ENCODE assay signal across 8 mouse cellular contexts in genomic region chr15:100637661-100638060, GRCm38 (mm10). TPM values are rescaled to one million over a fixed set of nuclear protein-coding genes. Genes with fewer than 3 reads are reported as not detected.
DNase-seq lines count a peak whose midpoint lies in the region; ATAC-seq and TF ChIP-seq lines count a peak whose summit lies in the region.

No protein-coding gene starts in this region.

- no peaks in the 10 kb centered on the region for H3K36me3 ChIP-seq in hindbrain, postnatal 0 days (ENCODE audit: insufficient read depth, low read length)
- H3K36me3 ChIP-seq in hindbrain, embryonic 10.5 days = no peaks in the 10 kb centered on the region
- H3K36me3 ChIP-seq in intestine, postnatal 0 days (ENCODE audit: control insufficient read depth, insufficient read depth) = no peaks in the 10 kb centered on the region
- H3K36me3 ChIP-seq in lung, embryonic 16.5 days (ENCODE audit: control insufficient read depth, insufficient read depth, low read length) = no peaks in the 10 kb centered on the region
- H3K36me3 ChIP-seq in thymus, adult 2 months (ENCODE audit: control insufficient read depth, insufficient read depth, low read length) = peaks cover 24% of the 10 kb centered on the region
- no peaks in the 10 kb centered on the region for H3K36me3 ChIP-seq in forebrain, embryonic 11.5 days (ENCODE audit: control insufficient read depth, insufficient read depth, low read length)

- H3K4me2 ChIP-seq in hindbrain, postnatal 0 days (ENCODE audit: low read depth, low read length) = no peak overlapping the region
- H3K4me2 ChIP-seq in intestine, postnatal 0 days (replicated peaks; ENCODE audit: low read depth) = peak overlapping the region; percentile 91
- H3K4me2 ChIP-seq in lung, embryonic 16.5 days (ENCODE audit: low read depth, low read length) = peak overlapping the region; percentile 91; the same call in 1 of the 2 replicates
- H3K4me2 ChIP-seq in forebrain, embryonic 11.5 days (ENCODE audit: low read depth, low read length, severe bottlenecking) = no peak overlapping the region

- 0 out of 2 replicates have a peak, but pooled peaks cover 3% of the 10 kb centered on the region for H3K4me1 ChIP-seq in hindbrain, postnatal 0 days (ENCODE audit: insufficient read depth, low read length)
- peaks cover 32% of the 10 kb centered on the region for H3K4me1 ChIP-seq in hindbrain, embryonic 10.5 days (replicated peaks)
- H3K4me1 ChIP-seq in intestine, postnatal 0 days (replicated peaks; ENCODE audit: control insufficient read depth, insufficient read depth, low read length) = 0 out of 2 replicates have a peak, but pooled peaks cover 3% of the 10 kb centered on the region
- peaks cover 16% of the 10 kb centered on the region; the same call in 1 of the 2 replicates for H3K4me1 ChIP-seq in lung, embryonic 16.5 days (replicated peaks; ENCODE audit: control insufficient read depth, insufficient read depth, low read length)
- peaks cover 16% of the 10 kb centered on the region for H3K4me1 ChIP-seq in thymus, adult 2 months (replicated peaks; ENCODE audit: control insufficient read depth, insufficient read depth, low read length)
- H3K4me1 ChIP-seq in forebrain, embryonic 11.5 days (replicated peaks; ENCODE audit: control insufficient read depth, insufficient read depth, low read length) = peaks cover 10% of the 10 kb centered on the region; the same call in 1 of the 2 replicates

- H3K4me3 ChIP-seq in hindbrain, postnatal 0 days (ENCODE audit: low read length) = no peak overlapping the region
- H3K4me3 ChIP-seq in hindbrain, embryonic 10.5 days = no peak overlapping the region
- H3K4me3 ChIP-seq in intestine, postnatal 0 days (ENCODE audit: low read depth, low read length) = peak overlapping the region; percentile 75; the same call in 1 of the 2 replicates
- H3K4me3 ChIP-seq in lung, embryonic 16.5 days (ENCODE audit: low read length) = no peak overlapping the region; the same call in 1 of the 2 replicates
- no peak overlapping the region for H3K4me3 ChIP-seq in thymus, adult 2 months (ENCODE audit: control insufficient read depth, insufficient read depth, low read length)
- H3K4me3 ChIP-seq in forebrain, embryonic 11.5 days (ENCODE audit: low read depth, low read length) = no peak overlapping the region

- H3K9ac ChIP-seq in hindbrain, postnatal 0 days (replicated peaks; ENCODE audit: low read length) = no peak overlapping the region
- no peak overlapping the region for H3K9ac ChIP-seq in intestine, postnatal 0 days (ENCODE audit: low read depth, low read length)
- no peak overlapping the region for H3K9ac ChIP-seq in lung, embryonic 16.5 days (ENCODE audit: low read length)
- no peak overlapping the region for H3K9ac ChIP-seq in forebrain, embryonic 11.5 days (ENCODE audit: low read length)

- no peaks in the 10 kb centered on the region for H3K9me3 ChIP-seq in hindbrain, postnatal 0 days (ENCODE audit: low read length)
- no peaks in the 10 kb centered on the region for H3K9me3 ChIP-seq in hindbrain, embryonic 10.5 days
- no peaks in the 10 kb centered on the region for H3K9me3 ChIP-seq in intestine, postnatal 0 days (ENCODE audit: control insufficient read depth)
- no peaks in the 10 kb centered on the region for H3K9me3 ChIP-seq in lung, embryonic 16.5 days (ENCODE audit: control insufficient read depth, low read length)
- H3K9me3 ChIP-seq in forebrain, embryonic 11.5 days (ENCODE audit: control insufficient read depth, low read length) = no peaks in the 10 kb centered on the region

- no peak for TF ChIP-seq POLR2A in thymus, adult 2 months (IDR thresholded peaks at IDR 0.05; ENCODE audit: control insufficient read depth, extremely low read depth, insufficient read depth, low read length, poor library complexity)

- TF ChIP-seq CTCF in hindbrain, postnatal 0 days (IDR thresholded peaks at IDR 0.05; ENCODE audit: low read depth) = peak; percentile 44
- TF ChIP-seq CTCF in intestine, postnatal 0 days (IDR thresholded peaks at IDR 0.05; ENCODE audit: low read depth) = peak; percentile 58
- no peak for TF ChIP-seq CTCF in thymus, adult 2 months (IDR thresholded peaks at IDR 0.05; ENCODE audit: borderline replicate concordance, control insufficient read depth, extremely low read depth, insufficient read depth, low read length, poor library complexity)

- ATAC-seq in hindbrain, postnatal 0 days = no peak
- no peak for ATAC-seq in intestine, postnatal 0 days
- no peak for ATAC-seq in lung, embryonic 16.5 days (ENCODE audit: low read depth)
- no peak for ATAC-seq in erythroblast, adult 5-6 weeks (replicated peaks; ENCODE audit: low FRiP score, poor library complexity, severe bottlenecking)
- no peak for ATAC-seq in forebrain, embryonic 11.5 days (replicated peaks; ENCODE audit: low FRiP score)

- WGBS in hindbrain, postnatal 0 days = 21% methylated on average over 6 of the region's 6 CpGs
- WGBS in hindbrain, embryonic 10.5 days = 16% methylated on average over 6 of the region's 6 CpGs
- WGBS in intestine, postnatal 0 days = 16% methylated on average over 6 of the region's 6 CpGs
- 16% methylated on average over 6 of the region's 6 CpGs for WGBS in lung, embryonic 16.5 days
- 8% methylated on average over 6 of the region's 6 CpGs for WGBS in thymus, adult 2 months
- 22% methylated on average over 6 of the region's 6 CpGs for WGBS in forebrain, embryonic 11.5 days

- peaks cover 41% of the 10 kb centered on the region for H3K27me3 ChIP-seq in hindbrain, postnatal 0 days (ENCODE audit: insufficient read depth, low read length)
- H3K27me3 ChIP-seq in hindbrain, embryonic 10.5 days (ENCODE audit: insufficient read depth, poor library complexity, severe bottlenecking) = peaks cover 71% of the 10 kb centered on the region
- peaks cover 6% of the 10 kb centered on the region; the same call in 1 of the 2 replicates for H3K27me3 ChIP-seq in intestine, postnatal 0 days (replicated peaks; ENCODE audit: control insufficient read depth, insufficient read depth, low read length)
- peaks cover 38% of the 10 kb centered on the region for H3K27me3 ChIP-seq in lung, embryonic 16.5 days (ENCODE audit: control insufficient read depth, insufficient read depth, low read depth, low read length)
- peaks cover 17% of the 10 kb centered on the region for H3K27me3 ChIP-seq in thymus, adult 2 months (ENCODE audit: control insufficient read depth, insufficient read depth, low read length)
- H3K27me3 ChIP-seq in forebrain, embryonic 11.5 days (ENCODE audit: control insufficient read depth, insufficient read depth, low read length) = peaks cover 44% of the 10 kb centered on the region

- no peak overlapping the region for H3K27ac ChIP-seq in hindbrain, postnatal 0 days
- no peak overlapping the region for H3K27ac ChIP-seq in hindbrain, embryonic 10.5 days
- H3K27ac ChIP-seq in intestine, postnatal 0 days (ENCODE audit: low read depth, low read length) = no peak overlapping the region
- H3K27ac ChIP-seq in lung, embryonic 16.5 days (ENCODE audit: low read length) = peak overlapping the region; percentile 10; the same call in 1 of the 2 replicates
- H3K27ac ChIP-seq in thymus, adult 2 months (ENCODE audit: control insufficient read depth, insufficient read depth, low read length) = no peak overlapping the region
- H3K27ac ChIP-seq in forebrain, embryonic 11.5 days (ENCODE audit: low read depth, low read length) = no peak overlapping the region

- DNase-seq in hindbrain, postnatal 0 days (ENCODE audit: low spot score) = no peak
- DNase-seq in hindbrain, embryonic 10.5 days (ENCODE audit: low spot score) = no peak
- DNase-seq in brain, adult 2 months (ENCODE audit: low read depth, low spot score) = peak; percentile 40
- peak; percentile 57 for DNase-seq in thymus, adult 2 months
- no peak for DNase-seq in forebrain, embryonic 11.5 days (ENCODE audit: low spot score)

RNA-seq across cellular contexts. Expression of gene Smagp, which starts 0.9 kb away (rescaled TPM):
- total RNA-seq in hindbrain, postnatal 0 days (2014; rRNA removed) = 2.7 and 5.8 TPM in 2 replicates
- polyA plus RNA-seq in hindbrain, postnatal 0 days (2015; fragmentation: Nextera tagmentation; extraction: Ambion mirVana) = 3.3 and 4.3 TPM in 2 replicates
- 5.7 and 6.5 TPM in 2 replicates for polyA plus RNA-seq in hindbrain, embryonic 10.5 days (2016; fragmentation: Nextera tagmentation; extraction: Ambion mirVana)
- 77.1 and 88.6 TPM in 2 replicates for polyA plus RNA-seq in intestine, postnatal 0 days (2015; fragmentation: Nextera tagmentation; extraction: Ambion mirVana)
- polyA plus RNA-seq in lung, embryonic 16.5 days (2015; fragmentation: Nextera tagmentation; extraction: Ambion mirVana) = 20.5 and 22.1 TPM in 2 replicates
- polyA plus RNA-seq in thymus, adult 2 months (2012; rRNA removed) = 11.0 and 11.7 TPM in 2 replicates
- total RNA-seq in erythroblast, adult 5-6 weeks (2015; ENCODE audit: low replicate concordance) = 3.8 and 4.8 TPM in 2 replicates
- 0.84 and 1.0 TPM in 2 replicates for total RNA-seq in erythroblast, adult 5-6 weeks (2017; ENCODE audit: low replicate concordance)
- polyA plus RNA-seq in forebrain, embryonic 11.5 days (2014; fragmentation: Nextera tagmentation; extraction: Ambion mirVana) = 3.7 and 4.1 TPM in 2 replicates

RNA-seq across cellular contexts. Expression of gene Dazap2, which starts 22.5 kb away (rescaled TPM):
- 108 and 141 TPM in 2 replicates for total RNA-seq in hindbrain, postnatal 0 days (2014; rRNA removed)
- polyA plus RNA-seq in hindbrain, postnatal 0 days (2015; fragmentation: Nextera tagmentation; extraction: Ambion mirVana) = 156 and 164 TPM in 2 replicates
- polyA plus RNA-seq in hindbrain, embryonic 10.5 days (2016; fragmentation: Nextera tagmentation; extraction: Ambion mirVana) = 231 and 240 TPM in 2 replicates
- polyA plus RNA-seq in intestine, postnatal 0 days (2015; fragmentation: Nextera tagmentation; extraction: Ambion mirVana) = 354 and 373 TPM in 2 replicates
- 248 and 262 TPM in 2 replicates for polyA plus RNA-seq in lung, embryonic 16.5 days (2015; fragmentation: Nextera tagmentation; extraction: Ambion mirVana)
- 1,016 and 1,115 TPM in 2 replicates for polyA plus RNA-seq in thymus, adult 2 months (2012; rRNA removed)
- 183 and 206 TPM in 2 replicates for total RNA-seq in erythroblast, adult 5-6 weeks (2015; ENCODE audit: low replicate concordance)
- total RNA-seq in erythroblast, adult 5-6 weeks (2017; ENCODE audit: low replicate concordance) = 81.3 and 93.7 TPM in 2 replicates
- 228 and 235 TPM in 2 replicates for polyA plus RNA-seq in forebrain, embryonic 11.5 days (2014; fragmentation: Nextera tagmentation; extraction: Ambion mirVana)

RNA-seq across cellular contexts. Expression of gene Bin2, which starts 31.7 kb away (rescaled TPM):
- total RNA-seq in hindbrain, postnatal 0 days (2014; rRNA removed) = 0.61 and 0.63 TPM in 2 replicates
- polyA plus RNA-seq in hindbrain, postnatal 0 days (2015; fragmentation: Nextera tagmentation; extraction: Ambion mirVana) = 1.1 and 1.4 TPM in 2 replicates
- 4.0 and 4.5 TPM in 2 replicates for polyA plus RNA-seq in hindbrain, embryonic 10.5 days (2016; fragmentation: Nextera tagmentation; extraction: Ambion mirVana)
- 5.8 and 7.3 TPM in 2 replicates for polyA plus RNA-seq in intestine, postnatal 0 days (2015; fragmentation: Nextera tagmentation; extraction: Ambion mirVana)
- 4.6 and 6.3 TPM in 2 replicates for polyA plus RNA-seq in lung, embryonic 16.5 days (2015; fragmentation: Nextera tagmentation; extraction: Ambion mirVana)
- 114 and 131 TPM in 2 replicates for polyA plus RNA-seq in thymus, adult 2 months (2012; rRNA removed)
- total RNA-seq in erythroblast, adult 5-6 weeks (2015; ENCODE audit: low replicate concordance) = 30.4 and 56.8 TPM in 2 replicates
- 32.1 and 37.9 TPM in 2 replicates for total RNA-seq in erythroblast, adult 5-6 weeks (2017; ENCODE audit: low replicate concordance)
- polyA plus RNA-seq in forebrain, embryonic 11.5 days (2014; fragmentation: Nextera tagmentation; extraction: Ambion mirVana) = 3.9 and 5.4 TPM in 2 replicates

RNA-seq across cellular contexts. Expression of gene Pou6f1, which starts 37.9 kb away (rescaled TPM):
- 84.1 and 85.2 TPM in 2 replicates for total RNA-seq in hindbrain, postnatal 0 days (2014; rRNA removed)
- polyA plus RNA-seq in hindbrain, postnatal 0 days (2015; fragmentation: Nextera tagmentation; extraction: Ambion mirVana) = 23.8 and 24.9 TPM in 2 replicates
- polyA plus RNA-seq in hindbrain, embryonic 10.5 days (2016; fragmentation: Nextera tagmentation; extraction: Ambion mirVana) = 4.5 and 9.8 TPM in 2 replicates
- 3.0 and 4.3 TPM in 2 replicates for polyA plus RNA-seq in intestine, postnatal 0 days (2015; fragmentation: Nextera tagmentation; extraction: Ambion mirVana)
- 4.0 and 5.2 TPM in 2 replicates for polyA plus RNA-seq in lung, embryonic 16.5 days (2015; fragmentation: Nextera tagmentation; extraction: Ambion mirVana)
- 184 and 203 TPM in 2 replicates for polyA plus RNA-seq in thymus, adult 2 months (2012; rRNA removed)
- 1.2 and 1.9 TPM in 2 replicates for total RNA-seq in erythroblast, adult 5-6 weeks (2015; ENCODE audit: low replicate concordance)
- 0.28 TPM in 1 of 2 replicates, not detected in the other for total RNA-seq in erythroblast, adult 5-6 weeks (2017; ENCODE audit: low replicate concordance)
- 15.6 and 17.1 TPM in 2 replicates for polyA plus RNA-seq in forebrain, embryonic 11.5 days (2014; fragmentation: Nextera tagmentation; extraction: Ambion mirVana)

RNA-seq across cellular contexts. Expression of gene Cela1, which starts 50.1 kb away (rescaled TPM):
- 1.8 and 4.7 TPM in 2 replicates for total RNA-seq in hindbrain, postnatal 0 days (2014; rRNA removed)
- 2.4 and 3.1 TPM in 2 replicates for polyA plus RNA-seq in hindbrain, postnatal 0 days (2015; fragmentation: Nextera tagmentation; extraction: Ambion mirVana)
- 1.6 and 2.8 TPM in 2 replicates for polyA plus RNA-seq in hindbrain, embryonic 10.5 days (2016; fragmentation: Nextera tagmentation; extraction: Ambion mirVana)
- 37.2 and 41.1 TPM in 2 replicates for polyA plus RNA-seq in intestine, postnatal 0 days (2015; fragmentation: Nextera tagmentation; extraction: Ambion mirVana)
- 4.2 and 9.6 TPM in 2 replicates for polyA plus RNA-seq in lung, embryonic 16.5 days (2015; fragmentation: Nextera tagmentation; extraction: Ambion mirVana)
- 10.4 and 11.7 TPM in 2 replicates for polyA plus RNA-seq in thymus, adult 2 months (2012; rRNA removed)
- total RNA-seq in erythroblast, adult 5-6 weeks (2015; ENCODE audit: low replicate concordance) = 31.3 and 37.1 TPM in 2 replicates
- 12.3 and 20.9 TPM in 2 replicates for total RNA-seq in erythroblast, adult 5-6 weeks (2017; ENCODE audit: low replicate concordance)
- polyA plus RNA-seq in forebrain, embryonic 11.5 days (2014; fragmentation: Nextera tagmentation; extraction: Ambion mirVana) = 1.1 and 1.3 TPM in 2 replicates

Comparison
In these comparisons a context has a peak if more than half of its experiments do, and no peak if none do; other contexts are left out.
1. DNase-seq: peak in brain, adult 2 months (single experiment) and thymus, adult 2 months (single experiment); none in hindbrain, postnatal 0 days (single experiment), hindbrain, embryonic 10.5 days (single experiment) and forebrain, embryonic 11.5 days (single experiment).
2. H3K4me2 ChIP-seq: peak in intestine, postnatal 0 days (single experiment) and lung, embryonic 16.5 days (single experiment); none in hindbrain, postnatal 0 days (single experiment) and forebrain, embryonic 11.5 days (single experiment).
3. RNA of gene Bin2, which starts 31.7 kb away (polyA plus RNA-seq): 114 to 131 TPM in thymus, adult 2 months; 5.8 to 7.3 TPM in intestine, postnatal 0 days, 4.6 to 6.3 TPM in lung, embryonic 16.5 days, 4.0 to 4.5 TPM in hindbrain, embryonic 10.5 days, 3.9 to 5.4 TPM in forebrain, embryonic 11.5 days and 1.1 to 1.4 TPM in hindbrain, postnatal 0 days; every median in the first group is over 10 times any median in the second.